Mouse (Mus musculus): ENCODE results near the gene Nova2. TPM values are rescaled to one million over a fixed set of nuclear protein-coding genes. Genes with fewer than 3 reads are reported as not detected.

Gene Nova2
- polyA plus RNA-seq, 1 experiment from 2014 or later, result 0.68 TPM

Other genes starting within 250 kb of the Nova2 start
- not detected in 2 replicates for gene Psg20, start 239.7 kb upstream of the Nova2 start, polyA plus RNA-seq (2015; fragmentation: Nextera tagmentation; extraction: Ambion mirVana)
- not detected in 2 replicates for gene Psg22, start 207.8 kb upstream of the Nova2 start, polyA plus RNA-seq (2015; fragmentation: Nextera tagmentation; extraction: Ambion mirVana)
- gene Psg19, start 127.4 kb upstream of the Nova2 start, polyA plus RNA-seq (2015; fragmentation: Nextera tagmentation; extraction: Ambion mirVana), result not detected in 2 replicates
- gene Psg17, start 104.3 kb upstream of the Nova2 start, polyA plus RNA-seq (2015; fragmentation: Nextera tagmentation; extraction: Ambion mirVana), result not detected in 2 replicates
- 0.42 and 0.76 TPM in 2 replicates for gene Mill2, start 85.9 kb upstream of the Nova2 start, polyA plus RNA-seq (2015; fragmentation: Nextera tagmentation; extraction: Ambion mirVana)
- gene Pglyrp1, start 54.6 kb upstream of the Nova2 start, polyA plus RNA-seq (2015; fragmentation: Nextera tagmentation; extraction: Ambion mirVana), result 2.4 and 3.2 TPM in 2 replicates
- 28.0 TPM in 2 replicates for gene Ccdc61, start 15.5 kb upstream of the Nova2 start, polyA plus RNA-seq (2015; fragmentation: Nextera tagmentation; extraction: Ambion mirVana)
- gene Nanos2, start 61.5 kb downstream of the Nova2 start, polyA plus RNA-seq (2015; fragmentation: Nextera tagmentation; extraction: Ambion mirVana), result not detected in 2 replicates
- gene Mypop, start 65.4 kb downstream of the Nova2 start, polyA plus RNA-seq (2015; fragmentation: Nextera tagmentation; extraction: Ambion mirVana), result 5.2 and 5.3 TPM in 2 replicates
- gene Irf2bp1, start 78.2 kb downstream of the Nova2 start, polyA plus RNA-seq (2015; fragmentation: Nextera tagmentation; extraction: Ambion mirVana), result 24.0 and 26.1 TPM in 2 replicates
- 3.8 and 3.9 TPM in 2 replicates for gene Foxa3, start 97.7 kb downstream of the Nova2 start, polyA plus RNA-seq (2015; fragmentation: Nextera tagmentation; extraction: Ambion mirVana)
- 28.8 and 32.7 TPM in 2 replicates for gene Sympk, start 98.5 kb downstream of the Nova2 start, polyA plus RNA-seq (2015; fragmentation: Nextera tagmentation; extraction: Ambion mirVana)
- gene Rsph6a, start 128.8 kb downstream of the Nova2 start, polyA plus RNA-seq (2015; fragmentation: Nextera tagmentation; extraction: Ambion mirVana), result not detected in 2 replicates
- 15.0 and 15.5 TPM in 2 replicates for gene Dmwd, start 150.3 kb downstream of the Nova2 start, polyA plus RNA-seq (2015; fragmentation: Nextera tagmentation; extraction: Ambion mirVana)
- 32.5 and 64.0 TPM in 2 replicates for gene Dmpk, start 158.0 kb downstream of the Nova2 start, polyA plus RNA-seq (2015; fragmentation: Nextera tagmentation; extraction: Ambion mirVana)
- gene Six5, start 168.7 kb downstream of the Nova2 start, polyA plus RNA-seq (2015; fragmentation: Nextera tagmentation; extraction: Ambion mirVana), result 11.5 and 13.5 TPM in 2 replicates
- gene Gm4969, start 192.5 kb downstream of the Nova2 start, polyA plus RNA-seq (2015; fragmentation: Nextera tagmentation; extraction: Ambion mirVana), result 2.4 and 2.6 TPM in 2 replicates
- gene Fbxo46, start 194.0 kb downstream of the Nova2 start, polyA plus RNA-seq (2015; fragmentation: Nextera tagmentation; extraction: Ambion mirVana), result 16.1 and 16.9 TPM in 2 replicates
- 13.7 and 13.8 TPM in 2 replicates for gene Qpctl, start 223.4 kb downstream of the Nova2 start, polyA plus RNA-seq (2015; fragmentation: Nextera tagmentation; extraction: Ambion mirVana)
- gene Snrpd2, start 223.8 kb downstream of the Nova2 start, polyA plus RNA-seq (2015; fragmentation: Nextera tagmentation; extraction: Ambion mirVana), result 124 and 130 TPM in 2 replicates
- 1.0 and 1.2 TPM in 2 replicates for gene Gipr, start 240.2 kb downstream of the Nova2 start, polyA plus RNA-seq (2015; fragmentation: Nextera tagmentation; extraction: Ambion mirVana)

Measured in limb, embryonic 15.5 days (tissue).